Comparison of ENCODE assay signal across 21 mouse cellular contexts in genomic region chr2:7256023-7256422, GRCm38 (mm10).
A peak's percentile ranks its signal among the peaks of the same experiment; 100 is the strongest.
DNase-seq lines count a peak whose midpoint lies in the region; TF ChIP-seq lines count a peak whose summit lies in the region.
"Had no signal": no experiment of that assay in that cellular context is flagged by ENCODE, and none has a peak within 500 bp of the region (broad histone marks: within the 10 kb centered on the region; RNA-seq: fewer than 3 reads in every experiment).

No protein-coding gene starts in this region.

- WGBS in hindbrain, embryonic 10.5 days = 92% methylated on average over 1 of the region's 1 CpGs

- no peak overlapping the region for H3K4me3 ChIP-seq in layer of hippocampus, adult 2 months
- no peak overlapping the region for H3K4me3 ChIP-seq in hindbrain, embryonic 10.5 days
- H3K4me3 ChIP-seq: heart, embryonic 13.5 days; hindbrain, embryonic 15.5 days; intestine, embryonic 15.5 days; kidney, embryonic 15.5 days; limb, embryonic 12.5 days; liver, embryonic 13.5 days; lung, embryonic 15.5 days had no signal

- peak overlapping the region; percentile 85 for H3K27ac ChIP-seq in layer of hippocampus, adult 2 months
- no peak overlapping the region for H3K27ac ChIP-seq in hindbrain, embryonic 10.5 days
- H3K27ac ChIP-seq: heart, embryonic 13.5 days; hindbrain, embryonic 15.5 days; intestine, embryonic 15.5 days; kidney, embryonic 15.5 days; limb, embryonic 12.5 days; liver, embryonic 13.5 days; lung, embryonic 15.5 days had no signal

- TF ChIP-seq CTCF in layer of hippocampus, adult 2 months (conservative IDR thresholded peaks at IDR 0.05) = no peak

- H3K9me3 ChIP-seq in hindbrain, embryonic 10.5 days = no peaks in the 10 kb centered on the region
- H3K9me3 ChIP-seq: heart, embryonic 13.5 days; hindbrain, embryonic 15.5 days; intestine, embryonic 15.5 days; kidney, embryonic 15.5 days; limb, embryonic 12.5 days; liver, embryonic 13.5 days; lung, embryonic 15.5 days had no signal

- DNase-seq in layer of hippocampus, adult 18-20 months (ENCODE audit: low spot score in 2 of 2) = peak; percentile 68 to 91
- no peak for DNase-seq in layer of hippocampus, postnatal 25 days (ENCODE audit: extremely low spot score in 1 of 2, low spot score in 1 of 2)
- DNase-seq in layer of hippocampus, adult 2 months (ENCODE audit: low spot score in 2 of 2) = peak; percentile 63 to 90
- DNase-seq in layer of hippocampus, postnatal 36 days = peak; percentile 51 to 53
- peak; percentile 47 for DNase-seq in right cerebral cortex, postnatal 25 days
- no peak for DNase-seq in cerebellum, postnatal 14 days
- DNase-seq in hindbrain, embryonic 10.5 days (ENCODE audit: low spot score) = no peak
- DNase-seq: adrenal gland, postnatal 10 days; cerebellum, adult 11-12 months; cerebellum, postnatal 25 days; embryo, embryonic 11 days; kidney, postnatal 4 days; liver, embryonic 13.5 days; lung, postnatal 4 days; thymus, postnatal 36 days had no signal

- no peaks in the 10 kb centered on the region for H3K27me3 ChIP-seq in hindbrain, embryonic 10.5 days (ENCODE audit: insufficient read depth, poor library complexity, severe bottlenecking)
- H3K27me3 ChIP-seq: heart, embryonic 13.5 days; hindbrain, embryonic 15.5 days; intestine, embryonic 15.5 days; kidney, embryonic 15.5 days; limb, embryonic 12.5 days; liver, embryonic 13.5 days; lung, embryonic 15.5 days had no signal

- H3K4me1 ChIP-seq in hindbrain, embryonic 10.5 days (replicated peaks) = no peaks in the 10 kb centered on the region
- H3K4me1 ChIP-seq: heart, embryonic 13.5 days; hindbrain, embryonic 15.5 days; intestine, embryonic 15.5 days; kidney, embryonic 15.5 days; limb, embryonic 12.5 days; liver, embryonic 13.5 days; lung, embryonic 15.5 days had no signal

- no peaks in the 10 kb centered on the region for H3K36me3 ChIP-seq in hindbrain, embryonic 10.5 days
- H3K36me3 ChIP-seq: heart, embryonic 13.5 days; hindbrain, embryonic 15.5 days; intestine, embryonic 15.5 days; kidney, embryonic 15.5 days; limb, embryonic 12.5 days; liver, embryonic 13.5 days; lung, embryonic 15.5 days had no signal

Comparison
In these comparisons a context has a peak if more than half of its experiments do, and no peak if none do; other contexts are left out.
1. DNase-seq: peak in layer of hippocampus, adult 18-20 months (2 of 2), layer of hippocampus, adult 2 months (2 of 2), layer of hippocampus, postnatal 36 days (2 of 2) and right cerebral cortex, postnatal 25 days (single experiment); none in layer of hippocampus, postnatal 25 days (0 of 2), cerebellum, postnatal 14 days (0 of 2) and hindbrain, embryonic 10.5 days (single experiment).